Mouse (Mus musculus) cerebellum, adult 8-10 months (tissue): Measurements from ENCODE around the gene Mpz.

ENCODE experiments used
- DNase-seq: peaks from one replicate; pipeline ENCODE4 v3.0.0; 2022

Mpz gene

DNA sequence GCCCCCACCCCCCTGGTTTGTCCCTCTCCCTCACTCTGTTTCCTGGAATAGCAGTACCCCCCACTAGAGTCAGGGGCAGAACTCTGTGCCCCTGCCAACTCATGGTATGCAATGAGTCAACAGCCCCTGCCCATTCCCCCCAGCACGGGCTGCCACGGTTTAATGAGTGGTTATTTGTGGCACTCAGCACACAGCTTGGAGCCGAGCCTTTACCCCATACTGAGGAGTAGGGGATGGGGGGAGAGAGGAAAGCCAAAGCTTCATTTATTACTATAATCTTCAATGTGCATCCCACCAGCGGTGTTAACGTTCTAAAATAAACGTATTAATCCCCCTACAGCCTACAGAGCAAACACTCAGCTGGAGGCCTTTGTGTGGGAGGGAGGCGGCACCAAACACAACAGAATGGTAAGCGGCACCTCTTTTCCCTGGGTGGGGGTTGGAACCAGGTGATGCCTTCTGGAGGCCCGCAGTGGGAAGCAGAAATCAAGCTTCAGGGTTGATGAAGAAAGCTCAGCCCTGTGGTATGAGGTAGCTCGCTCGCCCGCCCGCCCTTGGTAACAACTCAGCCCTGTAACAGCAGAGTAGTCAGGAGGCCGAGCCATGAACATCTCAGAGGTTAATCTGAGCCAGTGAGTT, 39.1 kb downstream of the Mpz start:
- DNase-seq: no peak

DNA sequence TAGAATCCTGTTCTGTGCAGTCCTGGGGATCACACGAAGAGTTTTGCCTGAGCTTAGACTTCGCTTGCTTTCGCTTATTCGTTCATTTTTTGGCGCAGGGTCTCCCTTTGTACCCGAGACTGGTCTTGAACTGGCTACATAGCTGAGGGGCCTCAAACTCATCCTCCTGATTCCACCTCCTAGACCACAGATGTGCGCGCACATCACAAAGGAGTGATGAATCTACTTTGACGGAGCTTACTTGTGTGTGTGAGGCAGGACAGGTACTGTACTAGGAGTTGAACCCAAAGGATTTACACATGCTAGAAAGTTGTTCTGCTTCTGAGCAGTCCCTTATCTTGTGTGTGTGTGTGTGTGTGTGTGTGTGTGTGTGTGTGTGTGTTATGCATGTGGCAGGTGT, 40.3 kb downstream of the Mpz start:
- DNase-seq: no peak

DNA sequence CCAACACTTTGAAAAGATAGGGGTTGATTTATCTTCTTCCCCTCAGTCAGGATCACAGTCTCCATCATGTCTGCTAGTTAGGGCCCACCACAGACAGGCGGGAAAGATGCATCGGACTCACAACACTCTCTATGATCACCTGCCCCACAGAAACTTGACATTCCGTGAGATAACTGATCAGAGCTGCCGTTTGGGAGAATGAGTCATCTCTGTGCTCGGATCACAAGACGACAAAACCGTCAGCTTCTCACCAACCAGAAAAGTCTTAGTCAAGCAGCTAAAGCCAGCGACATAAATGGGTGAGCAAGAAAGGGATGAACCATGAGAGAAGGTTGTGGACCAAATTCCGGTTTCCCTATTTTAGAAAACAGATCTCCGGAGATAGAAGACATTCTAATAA, 41.8 kb downstream of the Mpz start:
- DNase-seq: no peak

DNA sequence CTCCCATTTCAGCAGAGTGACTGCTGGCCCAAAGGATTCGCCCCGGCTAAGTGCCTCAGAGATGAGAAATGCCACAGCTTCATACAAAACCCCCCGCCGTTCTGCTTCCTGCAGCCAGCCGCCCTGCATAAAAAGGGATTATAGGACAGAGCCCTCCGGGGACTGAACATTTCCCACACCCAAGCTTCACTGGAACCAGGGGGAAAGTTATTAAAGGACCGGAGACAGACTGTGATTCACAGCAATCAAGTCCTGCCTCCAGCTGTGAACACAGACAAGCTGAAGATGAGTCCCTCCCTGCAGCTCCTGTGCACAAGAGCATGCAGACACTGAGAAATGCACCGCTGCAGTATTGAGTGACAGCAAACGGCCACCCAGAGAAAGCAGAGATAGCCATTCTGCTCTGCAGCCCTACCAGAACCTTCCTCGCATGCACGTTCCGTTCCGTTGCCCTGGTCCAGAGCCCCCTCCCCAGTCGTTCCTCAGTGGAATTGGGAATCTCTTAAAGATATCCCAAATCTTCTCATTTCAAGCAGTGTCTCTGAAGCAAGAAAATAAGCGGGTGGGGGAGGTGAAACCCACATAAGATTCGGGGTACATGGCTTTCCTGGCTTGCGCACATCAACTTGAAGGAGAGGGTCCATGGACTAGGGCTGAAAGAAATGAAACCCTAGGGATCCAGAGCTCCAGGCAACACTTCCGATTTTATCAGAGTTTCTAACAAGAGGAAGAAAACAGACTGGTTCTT, 42.8 kb downstream of the Mpz start:
- no peak for DNase-seq

DNA sequence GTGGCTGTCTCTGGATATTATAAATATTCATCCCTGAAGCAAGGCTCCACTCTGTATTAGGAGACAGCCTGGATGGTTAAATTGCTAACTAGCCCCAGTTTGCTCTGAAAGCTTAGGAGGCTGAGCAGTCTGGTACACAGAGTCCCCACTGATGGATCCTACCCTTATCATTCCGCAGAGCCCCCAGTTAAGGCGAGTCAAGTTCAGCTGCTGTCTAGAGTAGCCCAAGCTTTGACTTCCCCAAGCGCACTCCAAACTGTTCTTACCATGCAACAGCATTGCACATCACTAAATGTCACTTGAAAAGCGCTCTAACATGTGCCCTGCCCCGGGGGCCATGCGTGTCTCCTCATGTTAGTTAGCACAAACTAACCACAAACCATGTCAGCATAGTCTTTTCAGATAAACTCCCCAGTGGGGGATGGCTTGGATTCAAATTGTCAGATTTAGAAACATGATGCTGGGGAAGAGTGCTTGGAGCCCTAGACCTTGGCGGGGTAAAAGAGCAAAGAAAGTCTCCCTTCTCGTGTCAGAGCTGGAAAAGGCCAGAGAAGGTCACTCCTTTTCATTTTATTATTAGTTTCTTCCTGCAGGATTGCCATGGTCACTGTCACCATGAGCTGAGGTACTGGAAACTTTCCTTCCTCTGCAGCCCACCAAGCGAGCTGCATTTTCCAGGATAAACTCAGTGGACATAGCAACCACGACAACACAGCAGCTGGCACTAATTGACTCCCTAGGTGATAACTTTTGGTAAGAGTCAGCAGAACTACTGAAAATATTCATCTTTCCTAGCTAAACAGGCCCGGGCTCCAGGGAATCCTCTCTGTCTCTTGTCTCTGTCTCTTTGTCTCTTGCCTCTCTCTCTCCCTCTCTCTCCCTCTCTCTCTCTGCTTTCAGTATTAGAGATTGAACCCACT, 43.7 kb downstream of the Mpz start:
- no peak for DNase-seq

DNA sequence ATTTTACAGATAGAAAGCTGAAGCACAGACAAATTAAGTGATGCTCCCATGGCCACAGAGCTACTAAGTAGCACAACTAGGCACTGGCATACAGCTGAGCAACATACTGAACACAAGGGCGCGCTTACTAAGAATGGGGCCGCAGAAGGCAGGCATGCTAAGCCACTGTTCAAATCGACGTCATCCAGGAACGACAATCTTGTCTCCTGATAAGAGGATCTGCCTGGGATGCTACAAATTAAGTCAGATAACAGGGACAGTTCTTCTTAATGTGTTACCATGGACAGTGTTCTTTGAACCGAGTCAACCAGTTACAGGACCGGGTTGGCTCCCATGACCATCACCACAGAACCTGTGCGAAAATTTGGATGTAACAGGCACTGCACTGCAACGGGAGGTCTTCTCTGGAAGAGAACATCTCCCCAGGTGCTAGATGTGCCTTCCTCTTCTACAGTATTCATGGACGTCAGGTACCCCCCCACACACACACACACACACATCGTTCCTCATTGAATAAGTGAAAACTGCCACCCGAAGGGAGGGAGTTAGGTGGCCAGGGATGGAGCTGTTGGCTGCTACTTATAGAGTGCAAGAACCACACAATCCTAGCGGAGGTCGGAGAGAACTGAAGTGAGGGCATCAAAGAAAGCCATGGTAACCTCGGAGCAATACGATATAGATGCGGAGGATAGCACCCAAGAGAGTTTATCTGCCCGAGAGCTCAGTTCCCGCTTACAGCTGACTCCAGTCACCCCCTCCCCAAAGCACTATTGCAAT, 44.7 kb downstream of the Mpz start:
- DNase-seq: no peak

DNA sequence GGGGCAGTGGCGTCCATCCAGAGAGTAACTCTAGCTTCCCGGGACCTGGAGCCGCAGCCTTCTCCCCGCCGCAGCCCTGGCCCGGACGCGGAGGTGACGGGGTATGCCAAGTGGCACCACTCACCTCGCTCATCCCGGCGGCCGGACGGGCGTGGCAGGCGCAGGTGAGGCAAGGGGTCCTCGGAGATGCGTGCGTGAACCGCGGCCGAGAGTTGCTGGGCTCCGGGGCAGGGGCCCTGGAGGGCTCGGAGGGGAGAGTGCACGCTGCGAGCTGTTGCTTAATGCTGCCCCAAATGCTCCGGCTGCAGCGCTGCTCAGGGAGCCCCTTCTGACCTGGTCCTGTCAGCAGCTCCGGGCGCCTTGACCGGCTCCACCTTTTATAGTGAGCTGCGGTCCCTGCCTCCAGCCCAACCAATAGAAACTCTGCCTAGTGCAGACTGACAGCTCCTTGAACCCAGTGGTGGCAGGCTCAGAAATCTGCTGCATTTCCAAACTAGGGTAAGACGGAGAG, 45.4 kb downstream of the Mpz start, which contains the start of gene Pcp4l1:
TSS of gene Pcp4l1 (minus strand) at position 382 of the 511 bp plus-strand sequence.
- peak; percentile 34 for DNase-seq

DNA sequence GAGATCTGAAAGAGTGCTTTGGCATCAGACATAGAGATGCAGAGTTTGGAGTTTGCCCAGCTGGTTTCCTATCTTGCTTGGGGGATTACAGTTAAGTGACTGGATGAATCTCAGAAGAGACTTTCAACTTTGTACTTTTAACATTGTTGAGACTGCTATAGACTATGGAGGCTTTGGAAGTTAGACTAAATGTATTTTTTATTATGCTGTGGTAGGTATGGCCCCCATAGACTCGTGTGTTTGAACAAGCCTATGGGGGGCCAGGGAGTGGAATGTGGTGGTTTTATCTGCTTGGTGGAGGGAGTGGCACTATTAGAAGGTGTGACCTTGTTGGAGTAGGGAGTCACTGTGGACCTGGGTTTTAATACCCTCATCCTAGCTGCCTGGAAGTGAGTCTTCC, 49.0 kb downstream of the Mpz start:
- no peak for DNase-seq

DNA sequence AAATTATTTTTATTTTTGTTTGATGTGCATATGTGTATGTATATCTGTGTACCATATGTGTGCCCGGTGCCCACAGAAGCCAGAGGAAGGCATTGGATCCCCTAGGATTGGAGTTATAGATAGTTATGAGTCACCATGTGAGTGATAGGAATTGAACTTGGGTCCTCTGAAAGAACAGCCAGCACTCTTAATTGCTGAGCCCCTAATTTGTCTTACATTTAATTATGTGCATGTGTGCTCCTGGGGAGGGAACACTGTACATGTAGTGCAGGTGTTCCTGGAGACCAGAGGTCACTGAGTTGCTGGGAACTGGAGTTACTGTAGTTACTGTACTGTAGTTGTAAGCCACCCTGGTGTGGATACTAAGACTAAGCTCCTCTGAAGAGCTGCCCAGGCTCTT, 50.3 kb downstream of the Mpz start:
- DNase-seq: no peak

DNA sequence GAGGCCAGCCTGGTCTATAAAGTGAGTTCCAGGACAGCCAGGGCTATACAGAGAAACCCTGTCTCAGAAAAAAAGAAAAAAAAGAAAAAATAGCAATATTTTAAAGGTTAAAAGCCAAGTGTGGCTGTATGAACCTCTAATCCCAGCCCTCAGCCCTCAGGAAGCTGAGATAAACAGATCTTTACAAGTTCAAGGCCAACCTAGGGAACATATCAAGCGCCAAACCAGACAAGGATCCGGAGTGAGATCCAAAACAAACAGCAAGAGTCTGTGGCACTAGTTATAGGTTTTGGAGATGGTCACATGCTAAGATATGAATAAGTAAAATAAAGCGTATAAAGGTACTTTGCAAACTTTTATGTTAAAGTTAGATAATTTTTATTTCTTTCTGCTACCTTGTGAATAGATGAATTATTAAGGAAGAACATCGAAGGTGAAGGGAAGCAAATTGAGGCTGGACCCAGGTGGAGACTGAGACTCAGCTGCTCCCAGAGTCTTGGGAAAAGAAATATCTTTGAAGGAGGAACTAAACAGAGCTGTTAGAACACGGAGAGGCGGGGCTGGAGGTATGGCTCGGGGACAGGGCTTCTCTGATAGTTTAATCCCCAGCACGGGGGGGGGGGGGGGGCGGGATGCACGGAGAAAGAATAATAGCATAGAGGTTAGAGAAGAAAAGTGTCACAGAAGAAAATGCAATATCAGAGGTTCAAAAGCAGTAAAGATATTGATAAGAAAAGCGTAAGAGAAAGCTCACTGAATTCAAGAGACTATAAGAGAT, 53.1 kb downstream of the Mpz start:
- no peak for DNase-seq

DNA sequence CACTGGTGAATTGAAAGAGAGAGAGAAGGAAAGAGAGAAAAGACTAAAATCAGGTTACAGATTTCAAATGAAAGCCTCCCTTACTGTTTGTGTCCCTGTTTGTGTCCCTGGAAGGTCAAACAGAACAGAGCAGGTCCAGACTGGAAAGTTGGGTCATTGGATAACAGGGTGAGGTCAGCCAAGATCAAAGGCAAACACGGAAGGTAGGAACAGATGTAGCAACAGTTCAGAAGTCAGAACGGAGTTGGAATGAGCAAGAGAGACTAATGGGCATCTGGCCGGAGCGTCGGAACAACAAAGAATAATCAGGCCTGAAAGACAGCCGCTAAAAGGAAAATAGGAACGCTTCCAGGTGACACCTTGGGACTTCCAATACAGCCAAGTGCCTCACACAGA, 53.7 kb downstream of the Mpz start:
- DNase-seq: no peak

DNA sequence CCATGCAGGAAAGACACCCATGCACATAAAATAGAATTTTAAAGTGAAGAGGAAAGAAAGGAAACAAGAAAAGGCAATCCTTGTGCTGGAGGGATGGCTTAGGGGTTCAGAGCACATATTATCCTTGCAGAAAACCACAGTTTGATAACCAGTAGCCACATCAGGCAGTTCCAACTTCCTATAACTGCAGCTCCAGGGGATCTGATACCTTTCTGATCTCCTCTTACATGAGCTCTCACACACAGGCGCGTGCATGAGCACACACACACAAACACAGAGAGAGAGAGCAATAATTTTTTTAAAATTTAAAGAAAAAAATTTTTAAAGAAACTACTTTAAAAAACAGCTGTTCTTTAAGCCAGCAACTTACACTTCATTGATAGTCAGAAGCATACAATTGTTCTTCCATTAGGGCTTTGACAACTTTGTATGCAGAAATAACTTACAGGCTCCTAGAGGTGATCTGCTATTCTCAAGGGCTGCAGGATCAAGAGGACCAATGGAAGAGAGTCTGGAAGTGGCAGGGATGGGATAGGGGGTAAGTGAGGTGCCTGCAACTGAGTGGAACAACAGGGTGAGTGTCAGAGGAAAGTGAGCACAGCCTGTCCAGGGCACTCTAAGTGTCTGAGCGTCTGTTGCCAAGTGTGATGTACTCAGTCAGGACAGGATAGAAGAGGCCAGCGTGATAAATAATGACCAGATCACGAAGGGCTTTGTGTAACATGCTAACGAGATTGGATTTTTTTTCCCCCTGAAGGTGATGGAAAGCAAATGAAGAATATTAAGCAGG, 55.4 kb downstream of the Mpz start:
- no peak for DNase-seq

DNA sequence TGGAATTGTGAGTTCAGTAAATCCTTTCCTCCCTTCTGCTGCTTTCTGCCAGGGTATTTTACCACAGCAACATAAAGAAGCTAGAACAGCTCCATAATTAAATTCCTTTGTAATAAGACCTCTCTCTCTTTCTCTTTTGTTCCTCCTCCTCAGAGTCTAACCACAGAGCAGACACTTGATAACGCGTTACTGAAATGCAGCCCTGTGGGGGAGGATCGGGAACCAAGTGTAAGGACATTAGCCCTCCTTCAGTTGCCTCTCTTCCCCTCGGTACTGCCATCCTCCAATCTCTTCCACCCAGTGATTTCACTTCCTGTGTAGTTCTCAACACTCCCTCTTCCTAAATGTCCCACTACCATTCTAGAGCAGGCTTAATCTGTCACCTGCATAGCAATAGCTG, 58.9 kb downstream of the Mpz start:
- no peak for DNase-seq
